Comparison of ENCODE assay signal across 8 mouse cellular contexts in genomic region chr13:49653180-49653541, GRCm38 (mm10). TPM values are rescaled to one million over a fixed set of nuclear protein-coding genes. Genes with fewer than 3 reads are reported as not detected.
DNase-seq lines count a peak whose midpoint lies in the region; ATAC-seq lines count a peak whose summit lies in the region.

No protein-coding gene starts in this region.

- H3K4me3 ChIP-seq in forebrain, embryonic 15.5 days = peak overlapping the region; percentile 84
- peak overlapping the region; percentile 86 for H3K4me3 ChIP-seq in liver, embryonic 11.5 days (ENCODE audit: low read depth, low read length)
- peak overlapping the region; percentile 84 for H3K4me3 ChIP-seq in stomach, embryonic 14.5 days (ENCODE audit: low read depth, low read length)

- no peaks in the 10 kb centered on the region for H3K9me3 ChIP-seq in forebrain, embryonic 15.5 days
- no peaks in the 10 kb centered on the region for H3K9me3 ChIP-seq in liver, embryonic 11.5 days (ENCODE audit: control insufficient read depth, low read length)
- no peaks in the 10 kb centered on the region for H3K9me3 ChIP-seq in stomach, embryonic 14.5 days (ENCODE audit: control insufficient read depth, low read depth, low read length)

- peaks cover 23% of the 10 kb centered on the region for H3K4me1 ChIP-seq in forebrain, embryonic 15.5 days
- no peaks in the 10 kb centered on the region for H3K4me1 ChIP-seq in liver, embryonic 11.5 days (replicated peaks; ENCODE audit: control insufficient read depth, insufficient read depth, low read length)
- 0 out of 2 replicates have a peak, but pooled peaks cover 5% of the 10 kb centered on the region for H3K4me1 ChIP-seq in stomach, embryonic 14.5 days (ENCODE audit: control insufficient read depth, insufficient read depth, low read length)

- DNase-seq in frontal cortex, adult 2 months (ENCODE audit: extremely low spot score in 1 of 2, low spot score in 1 of 2) = no peak
- peak; percentile 46 for DNase-seq in ovary, postnatal 36 days (ENCODE audit: low spot score)
- no peak for DNase-seq in ovary, postnatal 10 days (ENCODE audit: low spot score)
- peak; percentile 74 for DNase-seq in liver, embryonic 11.5 days (ENCODE audit: low spot score)
- no peak for DNase-seq in layer of hippocampus, adult 8-10 months (ENCODE audit: low spot score in 2 of 2)

- H3K27ac ChIP-seq in forebrain, embryonic 15.5 days (replicated peaks) = peak overlapping the region; percentile 68
- peak overlapping the region; percentile 2; the same call in 1 of the 2 replicates for H3K27ac ChIP-seq in liver, embryonic 11.5 days (ENCODE audit: low read depth, low read length)
- peak overlapping the region; percentile 58; the same call in 1 of the 2 replicates for H3K27ac ChIP-seq in stomach, embryonic 14.5 days (ENCODE audit: low read length)

- peak overlapping the region; percentile 85 for H3K4me2 ChIP-seq in forebrain, embryonic 15.5 days (replicated peaks)
- H3K4me2 ChIP-seq in liver, embryonic 11.5 days = peak overlapping the region; percentile 72
- H3K4me2 ChIP-seq in stomach, embryonic 14.5 days (replicated peaks; ENCODE audit: low read depth, low read length) = peak overlapping the region; percentile 91

- 0% methylated on average over 16 of the region's 16 CpGs for WGBS in forebrain, embryonic 15.5 days
- 0% methylated on average over 16 of the region's 16 CpGs for WGBS in liver, embryonic 11.5 days
- WGBS in stomach, embryonic 14.5 days = under 1% methylated on average over 16 of the region's 16 CpGs

- peaks cover 11% of the 10 kb centered on the region for H3K36me3 ChIP-seq in forebrain, embryonic 15.5 days
- no peaks in the 10 kb centered on the region; the same call in 1 of the 2 replicates for H3K36me3 ChIP-seq in liver, embryonic 11.5 days (ENCODE audit: control insufficient read depth, insufficient read depth, low read length)
- no peaks in the 10 kb centered on the region; the same call in 1 of the 2 replicates for H3K36me3 ChIP-seq in stomach, embryonic 14.5 days (ENCODE audit: control insufficient read depth, insufficient read depth, low read length)

- peak overlapping the region; percentile 56 for H3K9ac ChIP-seq in forebrain, embryonic 15.5 days (replicated peaks)
- peak overlapping the region; percentile 73 for H3K9ac ChIP-seq in liver, embryonic 11.5 days (ENCODE audit: low read depth, low read length)
- H3K9ac ChIP-seq in stomach, embryonic 14.5 days (replicated peaks; ENCODE audit: low read depth, low read length) = peak overlapping the region; percentile 53

- peak; percentile 81 for ATAC-seq in frontal cortex, adult (ENCODE audit: low TSS enrichment)
- ATAC-seq in forebrain, embryonic 15.5 days (replicated peaks) = peak; percentile 86
- peak; percentile 67 for ATAC-seq in liver, embryonic 11.5 days (replicated peaks; ENCODE audit: low FRiP score)
- ATAC-seq in stomach, embryonic 14.5 days (ENCODE audit: insufficient number of reproducible peaks, insufficient read depth, low FRiP score, low read depth) = peak; percentile 75

- H3K27me3 ChIP-seq in forebrain, embryonic 15.5 days = no peaks in the 10 kb centered on the region
- no peaks in the 10 kb centered on the region for H3K27me3 ChIP-seq in liver, embryonic 11.5 days (replicated peaks; ENCODE audit: control insufficient read depth, insufficient read depth, low read length)
- H3K27me3 ChIP-seq in stomach, embryonic 14.5 days (ENCODE audit: control insufficient read depth, insufficient read depth, low read length) = no peaks in the 10 kb centered on the region

RNA-seq across cellular contexts. Expression of gene Nol8, which starts 0.3 kb away (rescaled TPM):
- polyA plus RNA-seq in frontal cortex, adult 2 months (2012; rRNA removed) = 12.9 and 13.3 TPM in 2 replicates
- polyA plus RNA-seq in forebrain, embryonic 15.5 days (2015; fragmentation: Nextera tagmentation; extraction: Ambion mirVana) = 27.1 and 27.8 TPM in 2 replicates
- polyA plus RNA-seq in liver, embryonic 11.5 days (2014; fragmentation: Nextera tagmentation; extraction: Ambion mirVana) = 22.6 and 23.6 TPM in 2 replicates
- 16.0 and 18.6 TPM in 2 replicates for polyA plus RNA-seq in stomach, embryonic 14.5 days (2014; fragmentation: Nextera tagmentation; extraction: Ambion mirVana)
- 10 to 100 TPM; 22.9 to 32.5 (median 27.7) TPM for total RNA-seq in layer of hippocampus, adult 8-10 months (2022)

RNA-seq across cellular contexts. Expression of gene Cenpp, which starts 0.6 kb away (rescaled TPM):
- 0.76 and 1.5 TPM in 2 replicates for polyA plus RNA-seq in frontal cortex, adult 2 months (2012; rRNA removed)
- 13.1 and 14.5 TPM in 2 replicates for polyA plus RNA-seq in forebrain, embryonic 15.5 days (2015; fragmentation: Nextera tagmentation; extraction: Ambion mirVana)
- polyA plus RNA-seq in liver, embryonic 11.5 days (2014; fragmentation: Nextera tagmentation; extraction: Ambion mirVana) = 38.5 and 43.4 TPM in 2 replicates
- polyA plus RNA-seq in stomach, embryonic 14.5 days (2014; fragmentation: Nextera tagmentation; extraction: Ambion mirVana) = 29.3 and 29.6 TPM in 2 replicates
- total RNA-seq in layer of hippocampus, adult 8-10 months (2022) = 1 to 10 TPM; 1.6 to 2.2 (median 2.0) TPM

RNA-seq across cellular contexts. Expression of gene Iars, which starts 28.7 kb away (rescaled TPM):
- 34.7 and 37.3 TPM in 2 replicates for polyA plus RNA-seq in frontal cortex, adult 2 months (2012; rRNA removed)
- 58.0 and 61.8 TPM in 2 replicates for polyA plus RNA-seq in forebrain, embryonic 15.5 days (2015; fragmentation: Nextera tagmentation; extraction: Ambion mirVana)
- polyA plus RNA-seq in liver, embryonic 11.5 days (2014; fragmentation: Nextera tagmentation; extraction: Ambion mirVana) = 142 and 161 TPM in 2 replicates
- polyA plus RNA-seq in stomach, embryonic 14.5 days (2014; fragmentation: Nextera tagmentation; extraction: Ambion mirVana) = 79.2 and 85.3 TPM in 2 replicates
- total RNA-seq in layer of hippocampus, adult 8-10 months (2022) = 10 to 100 TPM; 61.8 to 90.7 (median 70.2) TPM

RNA-seq across cellular contexts. Expression of gene Ogn, which starts 45.3 kb away (rescaled TPM):
- polyA plus RNA-seq in frontal cortex, adult 2 months (2012; rRNA removed) = 5.5 and 10.3 TPM in 2 replicates
- polyA plus RNA-seq in forebrain, embryonic 15.5 days (2015; fragmentation: Nextera tagmentation; extraction: Ambion mirVana) = 7.7 and 9.5 TPM in 2 replicates
- polyA plus RNA-seq in liver, embryonic 11.5 days (2014; fragmentation: Nextera tagmentation; extraction: Ambion mirVana) = 1.2 and 2.2 TPM in 2 replicates
- polyA plus RNA-seq in stomach, embryonic 14.5 days (2014; fragmentation: Nextera tagmentation; extraction: Ambion mirVana) = 103 and 117 TPM in 2 replicates
- 1 to 10 TPM; 6.3 to 8.9 (median 8.3) TPM for total RNA-seq in layer of hippocampus, adult 8-10 months (2022)

Comparison
In these comparisons a context has a peak if more than half of its experiments do, and no peak if none do; other contexts are left out.
1. DNase-seq: peak in ovary, postnatal 36 days (single experiment) and liver, embryonic 11.5 days (single experiment); none in frontal cortex, adult 2 months (0 of 2), ovary, postnatal 10 days (single experiment) and layer of hippocampus, adult 8-10 months (0 of 2).
2. H3K27ac ChIP-seq: peak in every context shown above with its lines; median percentile 68 in forebrain, embryonic 15.5 days; 58 in stomach, embryonic 14.5 days; 2 in liver, embryonic 11.5 days.
3. Peak in every context shown above with its lines, with median percentiles within 50 percentile points of each other: ATAC-seq, H3K4me2 ChIP-seq, H3K4me3 ChIP-seq and H3K9ac ChIP-seq.